Mouse (Mus musculus): Measurements from ENCODE around the gene Med31.

- TF ChIP-seq POLR2A (IDR thresholded peaks at IDR 0.05; ENCODE audit: insufficient read length, low read depth) (peak; percentile 94), TCF12 (IDR thresholded peaks at IDR 0.05; ENCODE audit: insufficient read depth, poor library complexity, severe bottlenecking) (no peak), CEBPB (IDR thresholded peaks at IDR 0.05; ENCODE audit: insufficient read depth, poor library complexity, severe bottlenecking) (no peak), MYOD1 (IDR thresholded peaks at IDR 0.05; ENCODE audit: control insufficient read depth in 1 of 3, insufficient read length in 2 of 3, low read depth in 2 of 3) (no peak), E2F4 (IDR thresholded peaks at IDR 0.05; ENCODE audit: insufficient read depth) (no peak), POLR2AphosphoS2 (IDR thresholded peaks at IDR 0.05; ENCODE audit: insufficient read length, low read depth) (peak; percentile 85), SRF (IDR thresholded peaks at IDR 0.05; ENCODE audit: control insufficient read depth, insufficient read length, low read depth) (peak; percentile 76), MYOG (IDR thresholded peaks at IDR 0.05; ENCODE audit: control insufficient read depth in 1 of 3, insufficient read depth in 1 of 3, insufficient read length in 2 of 3, low read depth in 2 of 3) (peak in 1 of 3 experiments; percentile 8), TCF3 (IDR thresholded peaks at IDR 0.05; ENCODE audit: insufficient read length, low read depth) (no peak), USF1 (IDR thresholded peaks at IDR 0.05; ENCODE audit: low read depth) (no peak), MAX (IDR thresholded peaks at IDR 0.05; ENCODE audit: low read depth) (no peak), REST (IDR thresholded peaks at IDR 0.05; ENCODE audit: insufficient read depth, insufficient read length) (no peak)
Measured at GRCm38 (mm10) chr11:72207204-72207833, 8.1 kb downstream of the Med31 start, which contains the start of the genes 4933427D14Rik and Txndc17.

Measured in myocyte (in vitro differentiated cells).